Mouse (Mus musculus) lung, embryonic 16.5 days (tissue): Measurements from ENCODE around the gene Ctbp1. TPM values are rescaled to one million over a fixed set of nuclear protein-coding genes. Genes with fewer than 3 reads are reported as not detected.

Experiments
- ATAC-seq: fragments of 200-750 bp; cut with Nextera tagmentation; 2 replicates; pipeline ENCODE4 v1.8.0; 2017; ENCODE audit warnings: low read depth, mild to moderate bottlenecking, moderate library complexity
- H3K27ac ChIP-seq: fragments of 300-500 bp; sonication (generic); 2 replicates; pipeline ENCODE4 v1.5.1; 2014; ENCODE audit warnings: mild to moderate bottlenecking, control low read depth, low read length
- H3K27me3 ChIP-seq: fragments of 300-500 bp; sonication (generic); 2 replicates; pipeline ENCODE4 v1.6.1; 2014; ENCODE audit warnings: low read depth, low read length, mixed read lengths; ENCODE audit not compliant: control insufficient read depth, insufficient read depth
- H3K36me3 ChIP-seq: fragments of 300-500 bp; sonication (generic); 2 replicates; pipeline ENCODE4 v1.6.1; 2014; ENCODE audit warnings: low read length; ENCODE audit not compliant: control insufficient read depth, insufficient read depth
- H3K4me1 ChIP-seq: fragments of 300-500 bp; sonication (generic); replicated peaks from 2 replicates; pipeline ENCODE4 v1.6.1; 2014; ENCODE audit warnings: low read length, mixed read lengths; ENCODE audit not compliant: control insufficient read depth, insufficient read depth
- H3K4me2 ChIP-seq: fragments of 300-500 bp; sonication (generic); 2 replicates; pipeline ENCODE4 v1.6.1; 2014; ENCODE audit warnings: low read depth, low read length, control low read depth
- H3K4me3 ChIP-seq: fragments of 300-500 bp; sonication (generic); 2 replicates; pipeline ENCODE4 v1.5.1; 2014; ENCODE audit warnings: mild to moderate bottlenecking, low read length, control low read depth
- H3K9ac ChIP-seq: fragments of 300-500 bp; sonication (generic); 2 replicates; pipeline ENCODE4 v1.6.1; 2014; ENCODE audit warnings: low read length, control low read depth
- H3K9me3 ChIP-seq: fragments of 300-500 bp; sonication (generic); 2 replicates; pipeline ENCODE4 v1.6.1; 2016; ENCODE audit warnings: low read length; ENCODE audit not compliant: control insufficient read depth
- WGBS: fragments of 180-500 bp; shearing (Covaris S2); extraction: QIAGEN DNeasy Blood & Tissue Kit; methylation state at CpG from one replicate; pipeline ENCODE4 v1.1.7; 2014; 5-methylcytosine and 5-hydroxymethylcytosine counted together
- polyA plus RNA-seq: library from polyadenylated mRNA; unstranded; fragments of >200 nt; fragmentation: Nextera tagmentation; extraction: Ambion mirVana; gene quantifications from 2 replicates; pipeline ENCODE4 v1.2.1, GENCODE M21; 2015

Gene Ctbp1
- 259 and 279 TPM in 2 replicates for polyA plus RNA-seq

GRCm38 (mm10) chr5:33274953-33275454 lies at the start of gene Ctbp1:
Ctbp1 (minus strand) TSS chr5:33274994.
- ATAC-seq = peak; percentile 94
- H3K27ac ChIP-seq = peak within 1 kb of the TSS; percentile 96
- under 1% methylated on average over 22 of the region's 57 CpGs for WGBS
- H3K4me3 ChIP-seq = peak within 1 kb of the TSS; percentile 76
- no peaks in the 10 kb centered on the region for H3K27me3 ChIP-seq
- H3K9me3 ChIP-seq = no peaks in the 10 kb centered on the region
- H3K4me1 ChIP-seq = peaks cover 28% of the 10 kb centered on the region
- H3K4me2 ChIP-seq = peak within 1 kb of the TSS; percentile 90
- no peaks in the 10 kb centered on the region; the same call in none of the 2 replicates for H3K36me3 ChIP-seq
- peak within 1 kb of the TSS; percentile 85 for H3K9ac ChIP-seq

DNA sequence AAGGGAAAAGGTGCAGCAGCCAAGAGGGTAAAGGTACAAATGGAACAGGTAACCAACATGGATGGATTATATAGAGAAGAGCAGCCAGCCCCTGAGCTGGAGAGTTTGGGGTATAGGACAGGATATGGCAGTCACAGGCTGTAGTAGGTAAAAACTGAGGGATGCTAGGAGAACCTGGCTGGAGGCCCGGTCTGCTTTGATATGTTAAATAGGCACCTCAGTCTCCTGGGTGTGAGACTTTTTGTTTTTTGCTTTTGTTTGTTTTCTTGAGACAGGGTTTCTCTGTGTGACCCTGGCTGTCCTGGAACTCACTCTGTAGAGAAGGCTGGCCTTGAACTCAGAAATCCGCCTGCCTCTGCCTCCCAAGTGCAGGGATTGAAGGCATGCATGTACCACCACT lies 49.7 kb upstream of the Ctbp1 start:
- H3K27ac ChIP-seq = no peak overlapping the region
- no peak overlapping the region for H3K4me2 ChIP-seq
- H3K36me3 ChIP-seq = no peaks in the 10 kb centered on the region
- H3K4me3 ChIP-seq = no peak overlapping the region
- no peaks in the 10 kb centered on the region for H3K27me3 ChIP-seq
- H3K9ac ChIP-seq = no peak overlapping the region
- no peaks in the 10 kb centered on the region for H3K4me1 ChIP-seq
- ATAC-seq = no peak
- WGBS = 57% methylated on average over 2 of the region's 2 CpGs
- H3K9me3 ChIP-seq = 0 out of 2 replicates have a peak, but pooled peaks cover 2% of the 10 kb centered on the region

GRCm38 (mm10) chr5:33312192-33312591 lies 37.4 kb upstream of the Ctbp1 start:
- WGBS = 80% methylated on average over 7 of the region's 7 CpGs
- Histone ChIP-seq H3K4me1 (no peaks in the 10 kb centered on the region), H3K4me3 (no peak overlapping the region), H3K4me2 (no peak overlapping the region), H3K36me3 (no peaks in the 10 kb centered on the region), H3K9me3 (no peaks in the 10 kb centered on the region), H3K9ac (no peak overlapping the region), H3K27ac (no peak overlapping the region), H3K27me3 (no peaks in the 10 kb centered on the region)
- no peak for ATAC-seq

- no peaks in the 10 kb centered on the region for H3K9me3 ChIP-seq
- H3K36me3 ChIP-seq = no peaks in the 10 kb centered on the region
- H3K27ac ChIP-seq = no peak overlapping the region
- WGBS = 69% methylated on average over 3 of the region's 3 CpGs
- ATAC-seq = no peak
- no peak overlapping the region for H3K4me3 ChIP-seq
- H3K27me3 ChIP-seq = no peaks in the 10 kb centered on the region
- H3K4me2 ChIP-seq = no peak overlapping the region
- no peaks in the 10 kb centered on the region for H3K4me1 ChIP-seq
- H3K9ac ChIP-seq = no peak overlapping the region
These were observed 36.1 kb upstream of the Ctbp1 start for GRCm38 (mm10) chr5:33310704-33311462.

- Histone ChIP-seq H3K4me3 (no peak overlapping the region), H3K4me1 (no peaks in the 10 kb centered on the region), H3K4me2 (no peak overlapping the region), H3K36me3 (no peaks in the 10 kb centered on the region), H3K9ac (no peak overlapping the region), H3K9me3 (no peaks in the 10 kb centered on the region), H3K27me3 (no peaks in the 10 kb centered on the region; the same call in 1 of the 2 replicates), H3K27ac (no peak overlapping the region)
- 83% methylated on average over 2 of the region's 2 CpGs for WGBS
- no peak for ATAC-seq
These were observed 27.0 kb upstream of the Ctbp1 start for GRCm38 (mm10) chr5:33301801-33302200.

DNA sequence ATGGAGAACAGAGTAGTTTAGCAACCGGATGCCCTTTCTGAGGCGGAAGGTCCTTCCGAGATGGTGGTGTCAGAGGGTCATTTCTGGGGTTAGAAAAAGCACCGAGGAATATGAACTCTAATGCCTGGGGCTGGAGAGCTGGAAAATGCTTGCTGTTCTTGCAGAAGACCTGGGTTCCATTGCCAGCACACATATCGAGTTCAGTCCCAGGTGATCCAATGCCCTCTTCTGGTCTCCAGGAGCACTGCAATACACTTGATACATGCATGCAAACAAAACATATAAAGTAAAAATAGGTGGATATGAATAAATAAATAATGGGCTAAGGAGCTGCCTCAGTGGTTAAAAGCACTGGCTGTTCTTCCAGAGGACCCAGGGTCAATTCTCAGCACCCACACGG lies 22.4 kb upstream of the Ctbp1 start:
- H3K36me3 ChIP-seq = no peaks in the 10 kb centered on the region
- no peak for ATAC-seq
- H3K27ac ChIP-seq = no peak overlapping the region
- no peaks in the 10 kb centered on the region; the same call in 1 of the 2 replicates for H3K27me3 ChIP-seq
- H3K4me2 ChIP-seq = no peak overlapping the region
- H3K9me3 ChIP-seq = no peaks in the 10 kb centered on the region
- no peaks in the 10 kb centered on the region for H3K4me1 ChIP-seq
- no peak overlapping the region for H3K4me3 ChIP-seq
- WGBS = 64% methylated on average over 6 of the region's 6 CpGs
- H3K9ac ChIP-seq = no peak overlapping the region

GRCm38 (mm10) chr5:33293796-33294430 lies 19.1 kb upstream of the Ctbp1 start:
- no peaks in the 10 kb centered on the region for H3K36me3 ChIP-seq
- H3K4me2 ChIP-seq = no peak overlapping the region
- WGBS = 39% methylated on average over 16 of the region's 16 CpGs
- no peak overlapping the region for H3K27ac ChIP-seq
- no peaks in the 10 kb centered on the region for H3K4me1 ChIP-seq
- H3K9ac ChIP-seq = no peak overlapping the region
- H3K4me3 ChIP-seq = no peak overlapping the region
- no peaks in the 10 kb centered on the region; the same call in 1 of the 2 replicates for H3K27me3 ChIP-seq
- ATAC-seq = no peak
- no peaks in the 10 kb centered on the region for H3K9me3 ChIP-seq

- no peak overlapping the region for H3K4me3 ChIP-seq
- no peak for ATAC-seq
- H3K27me3 ChIP-seq = no peaks in the 10 kb centered on the region
- 63% methylated on average over 7 of the region's 7 CpGs for WGBS
- no peaks in the 10 kb centered on the region for H3K9me3 ChIP-seq
- H3K9ac ChIP-seq = no peak overlapping the region
- H3K27ac ChIP-seq = no peak overlapping the region
- H3K4me2 ChIP-seq = no peak overlapping the region
- H3K4me1 ChIP-seq = no peaks in the 10 kb centered on the region
- no peaks in the 10 kb centered on the region for H3K36me3 ChIP-seq
These were observed 9.2 kb upstream of the Ctbp1 start for GRCm38 (mm10) chr5:33283951-33284350.

DNA sequence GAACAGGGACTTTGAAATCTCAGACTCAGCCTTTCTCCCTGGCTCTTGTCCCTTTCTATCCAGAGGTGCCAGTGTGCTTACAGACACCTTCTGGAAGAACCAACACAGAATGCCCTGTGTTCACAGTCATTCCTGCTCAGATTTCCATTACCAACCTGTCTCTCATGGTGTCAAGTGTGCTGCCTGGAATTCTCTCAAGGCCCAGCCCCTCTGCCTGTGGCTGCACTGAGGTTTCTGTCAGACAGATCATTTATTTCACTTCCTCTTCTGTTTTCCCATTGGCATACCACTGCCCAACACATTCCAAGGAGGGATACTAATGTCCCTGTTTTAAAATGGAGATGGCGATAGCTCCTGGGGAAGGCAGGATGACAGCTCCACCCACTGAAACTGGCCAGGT lies 6.6 kb upstream of the Ctbp1 start:
- Histone ChIP-seq H3K4me1 (no peaks in the 10 kb centered on the region), H3K36me3 (no peaks in the 10 kb centered on the region), H3K27ac (no peak overlapping the region), H3K27me3 (no peaks in the 10 kb centered on the region), H3K4me3 (no peak overlapping the region), H3K4me2 (no peak overlapping the region), H3K9me3 (no peaks in the 10 kb centered on the region), H3K9ac (no peak overlapping the region)
- ATAC-seq = no peak
- 32% methylated on average over 1 of the region's 1 CpGs for WGBS
